Mouse (Mus musculus) kidney, embryonic 15.5 days (tissue): ENCODE data around the gene Aifm2. TPM values are rescaled to one million over a fixed set of nuclear protein-coding genes. Genes with fewer than 3 reads are reported as not detected.

Experiments
- ATAC-seq: fragments of 200-750 bp; cut with Nextera tagmentation; replicated peaks from 2 replicates; pipeline ENCODE4 v1.8.0; 2017; ENCODE audit warnings: moderate TSS enrichment; ENCODE audit not compliant: low FRiP score
- H3K27ac ChIP-seq: fragments of 300-500 bp; sonication (generic); 2 replicates; pipeline ENCODE4 v1.5.1; 2015; ENCODE audit warnings: mild to moderate bottlenecking, inconsistent platforms
- H3K27me3 ChIP-seq: fragments of 300-500 bp; sonication (generic); 2 replicates; pipeline ENCODE4 v1.6.1; 2015; ENCODE audit warnings: inconsistent platforms
- H3K36me3 ChIP-seq: fragments of 300-500 bp; sonication (generic); 2 replicates; pipeline ENCODE4 v1.6.1; 2015; ENCODE audit warnings: inconsistent platforms
- H3K4me1 ChIP-seq: fragments of 300-500 bp; sonication (generic); 2 replicates; pipeline ENCODE4 v1.6.1; 2015; ENCODE audit warnings: inconsistent platforms
- H3K4me2 ChIP-seq: fragments of 300-500 bp; sonication (generic); 2 replicates; pipeline ENCODE4 v1.6.1; 2015; ENCODE audit warnings: moderate library complexity, mild to moderate bottlenecking, inconsistent platforms
- H3K4me3 ChIP-seq: fragments of 300-500 bp; sonication (generic); replicated peaks from 2 replicates; pipeline ENCODE4 v1.5.1; 2015; ENCODE audit warnings: mild to moderate bottlenecking, inconsistent platforms
- H3K9ac ChIP-seq: fragments of 300-500 bp; sonication (generic); 2 replicates; pipeline ENCODE4 v1.6.1; 2015; ENCODE audit warnings: mild to moderate bottlenecking, inconsistent platforms
- H3K9me3 ChIP-seq: fragments of 300-500 bp; sonication (generic); replicated peaks from 2 replicates; pipeline ENCODE4 v1.6.1; 2016; ENCODE audit warnings: inconsistent platforms
- WGBS: fragments of 180-500 bp; shearing (Covaris S2); methylation state at CpG from one replicate; pipeline ENCODE4 v1.1.7; 2015; ENCODE audit warnings: mixed read lengths; 5-methylcytosine and 5-hydroxymethylcytosine counted together
- polyA plus RNA-seq: library from polyadenylated mRNA; unstranded; fragments of >200 nt; fragmentation: Nextera tagmentation; extraction: Ambion mirVana; gene quantifications from 2 replicates; pipeline ENCODE4 v1.2.1, GENCODE M21; 2015

The Aifm2 gene
- polyA plus RNA-seq, result 19.6 and 20.5 TPM in 2 replicates

DNA sequence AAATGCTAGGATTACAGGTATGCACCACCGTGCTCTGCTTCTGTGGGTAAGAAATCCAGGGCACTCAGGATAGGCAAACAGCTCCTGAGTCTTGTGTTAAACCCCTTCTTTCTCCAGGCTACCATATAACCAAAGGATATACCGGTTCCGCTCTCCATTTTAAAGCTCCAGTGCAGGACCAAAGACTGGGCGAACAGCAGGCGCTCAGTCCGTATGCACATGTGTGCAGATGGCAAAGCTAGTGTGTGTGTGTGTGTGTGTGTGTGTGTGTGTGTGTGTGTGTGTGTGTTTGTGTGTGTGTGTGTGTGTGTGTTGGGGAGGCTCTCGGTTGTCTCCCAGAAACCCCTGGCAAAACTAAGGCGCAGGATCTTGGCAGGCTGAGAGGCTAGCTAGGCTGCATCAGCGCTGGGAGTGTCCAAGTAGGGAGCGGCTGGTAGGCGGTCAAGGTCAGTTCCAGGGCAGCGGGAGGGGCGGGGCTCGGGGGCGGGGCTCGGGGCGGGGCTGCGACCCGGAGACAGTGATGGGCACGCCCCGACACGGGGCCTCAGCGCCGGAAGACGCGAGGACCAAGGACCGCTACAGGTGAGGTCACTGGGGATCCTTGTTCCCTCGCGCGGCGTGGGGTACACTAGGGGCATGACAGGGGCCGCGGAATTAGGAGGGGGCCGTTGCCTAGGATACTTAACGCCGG is at the start of gene Aifm2:
TSS of gene Aifm2 (plus strand) at position 493 of the 691 bp plus-strand sequence.
- peaks cover 13% of the 10 kb centered on the region for H3K4me1 ChIP-seq
- 15% methylated on average over 26 of the region's 36 CpGs for WGBS
- H3K9ac ChIP-seq, result peak within 1 kb of the TSS; percentile 21; the same call in 1 of the 2 replicates
- no peaks in the 10 kb centered on the region for H3K36me3 ChIP-seq
- H3K27me3 ChIP-seq, result no peaks in the 10 kb centered on the region
- peak within 1 kb of the TSS; percentile 3; the same call in 1 of the 2 replicates for H3K27ac ChIP-seq
- peak; percentile 93 for ATAC-seq
- H3K4me2 ChIP-seq, result peak within 1 kb of the TSS; percentile 87
- no peaks in the 10 kb centered on the region for H3K9me3 ChIP-seq
- peak within 1 kb of the TSS; percentile 71 for H3K4me3 ChIP-seq

- WGBS, result 84% methylated on average over 3 of the region's 3 CpGs
Measured at GRCm38 (mm10) chr10:61665651-61666050, 49.4 kb upstream of the Aifm2 start.

DNA sequence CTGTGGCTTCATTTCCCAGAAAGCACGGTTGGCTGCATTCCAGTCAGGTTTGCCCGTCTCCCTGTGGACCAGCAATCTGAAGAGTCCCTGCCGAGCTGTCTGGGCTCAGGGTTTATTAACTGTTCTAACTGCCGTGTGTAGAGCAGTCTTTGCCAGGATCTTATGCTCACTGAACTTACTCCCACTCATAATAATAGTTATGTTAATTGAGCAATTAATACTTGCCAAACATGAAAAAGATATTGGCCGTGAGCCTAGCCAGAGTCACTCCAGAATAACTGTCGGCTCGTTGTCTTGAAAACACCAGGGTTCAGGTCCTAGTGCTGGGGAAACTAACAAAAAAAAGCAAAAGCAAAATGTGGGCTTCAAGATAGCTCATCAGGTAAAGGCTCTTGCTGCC is 45.8 kb upstream of the Aifm2 start:
- H3K4me3 ChIP-seq, result no peak overlapping the region
- H3K36me3 ChIP-seq, result peaks cover 94% of the 10 kb centered on the region
- no peaks in the 10 kb centered on the region for H3K27me3 ChIP-seq
- no peak overlapping the region for H3K27ac ChIP-seq
- H3K9me3 ChIP-seq, result no peaks in the 10 kb centered on the region
- H3K4me1 ChIP-seq, result no peaks in the 10 kb centered on the region
- ATAC-seq, result no peak
- 84% methylated on average over 7 of the region's 7 CpGs for WGBS
- no peak overlapping the region for H3K9ac ChIP-seq
- no peak overlapping the region for H3K4me2 ChIP-seq

More at GRCm38 (mm10) chr10:61665651-61666050, 49.4 kb upstream of the Aifm2 start:
- Histone ChIP-seq H3K4me2 (no peak overlapping the region), H3K27ac (no peak overlapping the region), H3K4me3 (no peak overlapping the region), H3K27me3 (no peaks in the 10 kb centered on the region), H3K9ac (no peak overlapping the region), H3K36me3 (peaks cover 94% of the 10 kb centered on the region), H3K4me1 (no peaks in the 10 kb centered on the region), H3K9me3 (no peaks in the 10 kb centered on the region)
- ATAC-seq, result no peak

DNA sequence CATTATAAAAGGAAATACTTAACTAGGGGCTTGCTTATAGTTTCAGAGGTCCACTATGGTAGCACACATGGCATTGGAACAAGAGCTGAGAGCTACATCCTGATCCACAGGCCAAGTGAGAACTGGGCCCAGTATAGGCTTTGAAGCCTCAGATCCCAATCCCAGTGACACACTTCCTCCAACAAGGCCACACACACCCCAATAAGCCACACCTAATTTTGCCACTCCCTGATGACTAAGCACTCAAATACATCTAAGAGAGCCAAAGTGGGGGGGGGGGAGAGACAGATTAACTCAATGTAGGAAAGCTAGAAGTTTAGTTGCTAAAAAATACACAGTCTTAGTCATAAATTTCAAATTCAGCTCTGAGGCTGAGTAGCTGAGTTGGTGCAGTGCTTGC is 45.2 kb upstream of the Aifm2 start:
- Histone ChIP-seq H3K9ac (no peak overlapping the region), H3K4me1 (no peaks in the 10 kb centered on the region), H3K9me3 (no peaks in the 10 kb centered on the region), H3K4me2 (no peak overlapping the region), H3K27me3 (no peaks in the 10 kb centered on the region), H3K36me3 (peaks cover 94% of the 10 kb centered on the region), H3K4me3 (no peak overlapping the region), H3K27ac (no peak overlapping the region)
- no peak for ATAC-seq

DNA sequence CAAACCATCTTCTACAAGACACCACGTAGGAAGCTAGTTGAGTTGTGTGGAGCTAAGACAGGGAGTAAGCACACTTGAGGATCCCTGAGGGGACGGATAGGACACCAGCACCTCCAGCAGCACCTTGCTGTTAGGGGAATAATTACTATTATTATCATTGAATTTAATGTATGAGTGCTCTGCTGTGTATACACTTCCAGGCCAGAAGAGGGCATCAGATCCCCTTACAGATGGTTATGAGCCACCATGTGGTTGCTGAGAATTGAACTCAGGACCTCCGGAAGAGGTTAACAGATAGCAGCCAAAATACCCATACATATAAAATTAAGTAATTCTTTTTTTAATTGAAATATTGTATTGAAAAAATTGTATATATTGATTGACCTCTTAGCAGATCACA is 44.3 kb upstream of the Aifm2 start:
- H3K4me2 ChIP-seq, result no peak overlapping the region
- H3K4me1 ChIP-seq, result no peaks in the 10 kb centered on the region
- WGBS, result 96% methylated on average over 3 of the region's 3 CpGs
- H3K4me3 ChIP-seq, result no peak overlapping the region
- no peak overlapping the region for H3K9ac ChIP-seq
- no peak for ATAC-seq
- H3K36me3 ChIP-seq, result peaks cover 91% of the 10 kb centered on the region
- H3K27ac ChIP-seq, result no peak overlapping the region
- H3K27me3 ChIP-seq, result no peaks in the 10 kb centered on the region
- H3K9me3 ChIP-seq, result no peaks in the 10 kb centered on the region

- Histone ChIP-seq H3K36me3 (peaks cover 43% of the 10 kb centered on the region), H3K4me1 (peaks cover 10% of the 10 kb centered on the region; the same call in 1 of the 2 replicates), H3K4me3 (no peak overlapping the region), H3K9ac (no peak overlapping the region), H3K27me3 (no peaks in the 10 kb centered on the region), H3K27ac (no peak overlapping the region), H3K4me2 (no peak overlapping the region), H3K9me3 (no peaks in the 10 kb centered on the region)
- no peak for ATAC-seq
- WGBS, result 89% methylated on average over 3 of the region's 3 CpGs
Measured at GRCm38 (mm10) chr10:61675935-61676334, 39.1 kb upstream of the Aifm2 start.

DNA sequence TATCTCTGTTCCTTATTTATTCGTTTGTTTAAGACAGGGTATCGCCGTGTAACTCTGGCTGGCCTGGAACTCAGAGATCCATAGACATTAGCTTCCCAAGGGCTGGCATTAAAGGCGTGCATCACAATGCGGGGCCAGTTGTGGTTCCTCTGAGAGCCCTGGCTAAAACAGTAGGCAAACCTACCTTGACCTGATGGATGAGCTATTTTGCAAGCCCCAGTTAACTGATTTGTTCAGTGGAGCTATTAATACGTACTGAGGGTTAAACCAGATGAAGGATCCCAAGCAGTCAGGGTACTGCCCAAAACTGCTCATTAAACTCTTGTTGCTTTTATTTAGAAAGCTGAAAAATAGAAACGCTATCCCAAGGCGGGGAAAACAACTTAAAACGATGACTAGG is 35.5 kb upstream of the Aifm2 start:
- WGBS, result 34% methylated on average over 9 of the region's 9 CpGs
- peak overlapping the region; percentile 66 for H3K4me2 ChIP-seq
- H3K4me1 ChIP-seq, result peaks cover 22% of the 10 kb centered on the region
- peak overlapping the region; percentile 89 for H3K27ac ChIP-seq
- H3K9ac ChIP-seq, result peak overlapping the region; percentile 54
- no peaks in the 10 kb centered on the region for H3K9me3 ChIP-seq
- H3K4me3 ChIP-seq, result peak overlapping the region; percentile 88
- no peaks in the 10 kb centered on the region for H3K27me3 ChIP-seq
- ATAC-seq, result peak; percentile 26; the same call in 1 of the 2 replicates
- peaks cover 17% of the 10 kb centered on the region for H3K36me3 ChIP-seq

DNA sequence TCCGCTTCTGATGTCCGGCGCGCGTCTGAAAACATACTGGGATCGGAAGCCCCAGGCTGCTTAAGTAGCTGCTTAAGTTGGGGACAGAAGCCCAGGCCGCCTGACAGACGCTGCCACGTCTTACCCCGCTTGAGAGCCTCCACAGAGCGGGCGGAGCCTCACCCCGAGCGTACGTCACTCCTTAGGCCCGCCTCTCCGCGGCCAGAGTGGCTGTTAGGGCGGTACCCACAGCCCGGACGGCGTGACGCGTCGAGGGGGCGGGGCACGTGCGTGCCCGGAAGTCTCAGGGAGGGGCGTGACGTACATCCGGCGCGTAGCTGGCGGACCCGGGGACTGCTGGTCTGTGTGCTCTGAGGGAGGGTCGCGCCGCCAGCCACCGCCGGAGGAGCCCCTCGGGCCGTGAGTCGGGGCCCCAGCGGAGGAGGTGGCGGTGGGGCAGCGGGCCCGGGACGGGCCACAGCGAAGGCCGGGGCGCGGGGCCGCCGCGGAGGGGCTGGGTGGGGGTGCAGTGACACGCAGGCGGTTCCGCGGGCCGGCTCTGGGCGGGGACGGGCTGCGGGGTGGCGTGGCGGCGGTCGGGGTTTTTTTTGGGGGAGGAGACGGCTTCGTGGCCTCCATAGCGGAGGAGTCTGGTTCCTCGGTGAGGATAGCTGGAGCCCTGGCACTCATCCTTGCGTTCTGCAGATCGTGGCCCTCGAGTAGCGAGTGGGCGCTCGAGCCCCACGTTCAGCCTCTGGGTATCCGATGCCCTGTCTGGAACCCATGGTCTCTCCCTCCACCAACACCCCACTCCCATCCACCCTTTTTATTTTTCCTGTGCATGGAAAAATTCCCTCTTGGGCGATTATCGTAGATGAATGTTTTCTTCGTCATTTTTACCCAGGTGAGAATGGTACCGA is 34.8 kb upstream of the Aifm2 start, which contains the start of gene Sar1a:
TSS of gene Sar1a (plus strand) at position 285 of the 899 bp plus-strand sequence.
- WGBS, result 1% methylated on average over 82 of the region's 84 CpGs
- H3K4me1 ChIP-seq, result peaks cover 22% of the 10 kb centered on the region
- H3K9ac ChIP-seq, result peak within 1 kb of the TSS; percentile 93
- H3K4me3 ChIP-seq, result peak within 1 kb of the TSS; percentile 88
- H3K27ac ChIP-seq, result peak within 1 kb of the TSS; percentile 89
- no peaks in the 10 kb centered on the region for H3K27me3 ChIP-seq
- no peaks in the 10 kb centered on the region for H3K9me3 ChIP-seq
- ATAC-seq, result peak; percentile 100
- peak within 1 kb of the TSS; percentile 82 for H3K4me2 ChIP-seq
- H3K36me3 ChIP-seq, result peaks cover 17% of the 10 kb centered on the region

DNA sequence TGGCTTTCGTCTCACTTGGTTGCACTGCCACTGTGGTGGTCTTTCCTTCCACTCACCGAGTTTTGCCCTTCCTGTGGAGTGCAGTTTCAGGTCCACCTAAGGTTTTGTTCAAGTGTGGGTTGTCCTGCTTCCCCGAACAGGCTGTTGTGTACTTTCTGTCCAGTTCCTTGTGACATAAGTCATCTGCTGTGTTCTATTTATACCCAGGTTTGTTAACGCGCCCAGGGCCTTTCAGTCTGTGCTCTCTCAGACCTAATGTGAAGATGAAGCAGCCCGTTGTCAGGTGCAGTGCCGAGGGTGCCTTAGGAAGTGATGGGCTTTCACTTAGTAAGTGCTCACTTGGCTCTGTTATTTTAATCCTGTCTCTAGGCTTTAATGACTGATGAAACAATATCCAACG is 25.7 kb upstream of the Aifm2 start:
- Histone ChIP-seq H3K4me1 (no peaks in the 10 kb centered on the region), H3K4me2 (no peak overlapping the region), H3K9me3 (no peaks in the 10 kb centered on the region), H3K9ac (no peak overlapping the region), H3K4me3 (no peak overlapping the region), H3K27me3 (no peaks in the 10 kb centered on the region), H3K36me3 (peaks cover 95% of the 10 kb centered on the region), H3K27ac (no peak overlapping the region)
- ATAC-seq, result no peak
- WGBS, result 89% methylated on average over 8 of the region's 8 CpGs

DNA sequence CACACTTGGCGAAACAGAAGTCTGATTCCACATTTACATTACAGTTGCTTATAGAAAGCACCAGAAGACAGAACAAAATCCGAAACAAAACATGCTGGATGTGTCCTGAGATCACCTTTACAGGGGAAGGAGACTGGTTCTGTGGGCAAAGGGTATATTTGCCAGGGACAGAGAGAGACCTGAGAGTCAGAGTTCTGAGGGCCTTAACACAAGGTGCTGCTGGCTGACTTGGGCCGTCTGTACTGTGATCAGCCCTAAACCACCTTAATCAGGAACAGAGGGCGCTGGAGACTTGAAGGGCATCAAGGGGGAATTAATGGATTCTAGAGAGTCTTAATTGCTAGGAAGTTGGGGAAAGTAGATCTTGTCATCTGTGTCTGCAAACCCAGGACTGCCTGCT is 21.5 kb upstream of the Aifm2 start:
- no peaks in the 10 kb centered on the region for H3K27me3 ChIP-seq
- no peak overlapping the region for H3K9ac ChIP-seq
- ATAC-seq, result no peak
- H3K4me3 ChIP-seq, result no peak overlapping the region
- peak overlapping the region; percentile 3; the same call in 1 of the 2 replicates for H3K27ac ChIP-seq
- H3K4me1 ChIP-seq, result peaks cover 19% of the 10 kb centered on the region
- no peak overlapping the region for H3K4me2 ChIP-seq
- no peaks in the 10 kb centered on the region for H3K9me3 ChIP-seq
- H3K36me3 ChIP-seq, result peaks cover 58% of the 10 kb centered on the region
- WGBS, result 71% methylated on average over 4 of the region's 4 CpGs

- Histone ChIP-seq H3K36me3 (peaks cover 57% of the 10 kb centered on the region), H3K9ac (peak within 1 kb of the TSS; percentile 72), H3K27me3 (no peaks in the 10 kb centered on the region), H3K27ac (peak within 1 kb of the TSS; percentile 61), H3K9me3 (no peaks in the 10 kb centered on the region), H3K4me3 (peak within 1 kb of the TSS; percentile 73), H3K4me2 (peak within 1 kb of the TSS; percentile 96), H3K4me1 (peaks cover 19% of the 10 kb centered on the region)
- 1% methylated on average over 42 of the region's 42 CpGs for WGBS
- peak; percentile 96 for ATAC-seq
Measured at GRCm38 (mm10) chr10:61694870-61695670, 20.0 kb upstream of the Aifm2 start, which contains the start of gene Tysnd1. Gene Tysnd1 (plus strand): TSS chr10:61695514.
